8 mouse cellular contexts compared by ENCODE assay signal in the genomic region with DNA sequence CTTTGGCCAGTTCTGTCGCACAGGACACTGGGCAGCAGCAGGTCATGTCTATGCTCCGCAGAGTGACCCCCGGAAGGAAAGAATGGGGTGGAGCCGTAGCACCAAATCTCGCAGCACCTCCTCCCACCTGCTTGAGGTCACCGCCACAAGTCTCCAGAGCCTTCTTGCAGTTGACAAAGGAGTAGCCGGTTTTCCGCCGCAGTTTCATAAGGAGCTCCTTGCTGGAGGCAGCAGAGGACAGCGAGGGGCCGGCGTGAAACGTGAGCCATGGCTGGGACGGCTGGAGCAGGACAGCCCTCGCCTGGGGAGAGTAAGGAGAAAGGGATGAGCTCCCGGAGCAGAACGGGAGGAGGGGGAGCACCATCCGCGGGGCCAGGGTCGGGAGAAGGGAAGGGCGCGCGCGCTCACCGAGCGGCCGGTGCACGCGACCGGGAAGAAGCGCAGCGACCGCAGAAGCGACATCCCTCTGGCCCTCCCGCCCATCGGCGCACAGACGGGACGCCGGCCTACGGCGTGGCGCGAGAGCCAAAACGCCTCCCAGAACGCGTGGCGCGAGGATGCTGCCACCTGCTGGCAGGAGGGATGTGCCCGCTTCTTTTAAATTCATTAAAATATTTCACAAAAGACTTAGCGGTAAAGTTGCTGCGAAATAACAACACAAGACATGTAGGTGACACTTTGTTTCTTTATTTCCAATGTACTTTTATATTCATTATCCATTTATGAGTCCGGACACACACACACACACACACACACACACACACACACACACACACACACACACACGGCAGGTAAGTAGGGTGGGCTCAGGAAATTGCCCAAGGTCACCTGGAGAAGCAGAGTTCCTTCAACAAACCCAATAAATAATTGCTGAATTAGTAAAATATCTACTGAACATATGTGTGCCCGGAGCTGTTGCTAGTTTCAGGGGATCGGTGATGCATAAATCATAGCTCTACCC. TPM values are rescaled to one million over a fixed set of nuclear protein-coding genes. Genes with fewer than 3 reads are reported as not detected.
A peak's percentile ranks its signal among the peaks of the same experiment; 100 is the strongest.
DNase-seq lines count a peak whose midpoint lies in the region; ATAC-seq lines count a peak whose summit lies in the region.

Tsfm (minus strand) TSS at position 505 of the 961 bp plus-strand sequence.

- 6% methylated on average over 54 of the region's 56 CpGs for WGBS in heart, embryonic 14.5 days
- 6% methylated on average over 55 of the region's 56 CpGs for WGBS in liver, embryonic 13.5 days (ENCODE audit: insufficient replicate concordance)
- WGBS in stomach, embryonic 16.5 days, result 5% methylated on average over 56 of the region's 56 CpGs

- H3K27ac ChIP-seq in heart, embryonic 14.5 days (replicated peaks in 1 of 2; ENCODE audit: control insufficient read depth in 1 of 2, insufficient read depth in 1 of 2, low read depth in 2 of 2, low read length in 2 of 2), result peak within 1 kb of the TSS; percentile 17 to 66
- peak within 1 kb of the TSS; percentile 50 for H3K27ac ChIP-seq in liver, embryonic 13.5 days
- peak within 1 kb of the TSS; percentile 73 for H3K27ac ChIP-seq in stomach, embryonic 16.5 days (ENCODE audit: low read length)

- no peaks in the 10 kb centered on the region for H3K27me3 ChIP-seq in heart, embryonic 14.5 days (ENCODE audit: control insufficient read depth, insufficient read depth, low read length)
- H3K27me3 ChIP-seq in liver, embryonic 13.5 days, result no peaks in the 10 kb centered on the region
- no peaks in the 10 kb centered on the region for H3K27me3 ChIP-seq in stomach, embryonic 16.5 days (ENCODE audit: control insufficient read depth, insufficient read depth, low read length)

- peaks cover 0 to 6% of the 10 kb centered on the region in 2 experiments; a peak in 2 of 4 replicates for H3K4me1 ChIP-seq in heart, embryonic 14.5 days (ENCODE audit: control insufficient read depth in 2 of 2, insufficient read depth in 2 of 2, low read length in 2 of 2)
- H3K4me1 ChIP-seq in liver, embryonic 13.5 days (replicated peaks), result peaks cover 13% of the 10 kb centered on the region
- H3K4me1 ChIP-seq in stomach, embryonic 16.5 days (ENCODE audit: control insufficient read depth, insufficient read depth, low read length), result no peaks in the 10 kb centered on the region

- peak; percentile 73 for DNase-seq in c-Kit-negative CD71-positive TER-119-positive erythroid progenitor cells, embryonic 14.5 days (ENCODE audit: low read depth, low spot score)
- DNase-seq in fibroblast of lung, adult 2 months (ENCODE audit: low read depth), result peak; percentile 60
- peak; percentile 94 for DNase-seq in kidney, postnatal 14 days
- peak; percentile 82 for DNase-seq in liver, embryonic 13.5 days
- peak; percentile 94 for DNase-seq in neural tube, embryonic 10.5 days (ENCODE audit: extremely low spot score, low spot score)

- ATAC-seq in CD4-positive, CD25-positive, alpha-beta regulatory T cell, adult 4 months, result peak; percentile 85
- ATAC-seq in heart, embryonic 14.5 days (ENCODE audit: insufficient number of reproducible peaks, insufficient read depth, low FRiP score, low read depth), result peak; percentile 81
- ATAC-seq in liver, embryonic 13.5 days (ENCODE audit: low read depth), result peak; percentile 86
- ATAC-seq in stomach, embryonic 16.5 days (ENCODE audit: insufficient read depth, low FRiP score), result peak; percentile 90

- H3K4me3 ChIP-seq in heart, embryonic 14.5 days (ENCODE audit: control insufficient read depth in 1 of 2, insufficient read depth in 1 of 2, low read depth in 1 of 2, low read length in 2 of 2), result peak within 1 kb of the TSS; percentile 68 to 84
- H3K4me3 ChIP-seq in liver, embryonic 13.5 days (replicated peaks), result peak within 1 kb of the TSS; percentile 90
- peak within 1 kb of the TSS; percentile 87 for H3K4me3 ChIP-seq in stomach, embryonic 16.5 days (replicated peaks; ENCODE audit: low read length)

- H3K9me3 ChIP-seq in heart, embryonic 14.5 days (ENCODE audit: control insufficient read depth, low read length), result no peaks in the 10 kb centered on the region
- H3K9me3 ChIP-seq in liver, embryonic 13.5 days (replicated peaks), result no peaks in the 10 kb centered on the region
- H3K9me3 ChIP-seq in stomach, embryonic 16.5 days (replicated peaks; ENCODE audit: control insufficient read depth, low read length), result no peaks in the 10 kb centered on the region

- H3K4me2 ChIP-seq in heart, embryonic 14.5 days (ENCODE audit: low read length), result peak within 1 kb of the TSS; percentile 81
- peak within 1 kb of the TSS; percentile 97 for H3K4me2 ChIP-seq in liver, embryonic 13.5 days
- peak within 1 kb of the TSS; percentile 81 for H3K4me2 ChIP-seq in stomach, embryonic 16.5 days (ENCODE audit: low read depth, low read length)

- H3K36me3 ChIP-seq in heart, embryonic 14.5 days (ENCODE audit: control insufficient read depth, insufficient read depth, low read length), result peaks cover 39% of the 10 kb centered on the region
- H3K36me3 ChIP-seq in liver, embryonic 13.5 days, result peaks cover 38% of the 10 kb centered on the region
- H3K36me3 ChIP-seq in stomach, embryonic 16.5 days (ENCODE audit: control insufficient read depth, insufficient read depth, low read length), result peaks cover 13% of the 10 kb centered on the region; the same call in 1 of the 2 replicates

- peak within 1 kb of the TSS; percentile 89 for H3K9ac ChIP-seq in heart, embryonic 14.5 days (ENCODE audit: low read length)
- H3K9ac ChIP-seq in liver, embryonic 13.5 days, result peak within 1 kb of the TSS; percentile 92
- H3K9ac ChIP-seq in stomach, embryonic 16.5 days (ENCODE audit: low read length), result peak within 1 kb of the TSS; percentile 89

RNA-seq across cellular contexts. Expression of gene Tsfm, which starts in this region (rescaled TPM):
- 10 to 100 TPM; 38.2 to 54.1 TPM for polyA plus RNA-seq in CD4-positive, CD25-positive, alpha-beta regulatory T cell, adult 4 months (2017; shearing (Covaris generic))
- 84.6 and 85.0 TPM in 2 replicates for polyA plus RNA-seq in heart, embryonic 14.5 days (2014; fragmentation: Nextera tagmentation; extraction: Ambion mirVana)
- polyA plus RNA-seq in liver, embryonic 13.5 days (2015; fragmentation: Nextera tagmentation; extraction: Ambion mirVana), result 65.7 and 75.6 TPM in 2 replicates
- polyA plus RNA-seq in stomach, embryonic 16.5 days (2015; fragmentation: Nextera tagmentation; extraction: Ambion mirVana), result 80.4 and 80.6 TPM in 2 replicates

Comparison
In these comparisons a context has a peak if more than half of its experiments do, and no peak if none do; other contexts are left out.
1. Peak in every context shown above with its lines: DNase-seq, ATAC-seq, H3K4me3 ChIP-seq and H3K27ac ChIP-seq.